Mouse (Mus musculus): ENCODE measurements around the gene S1pr1.

The S1pr1 gene

DNA sequence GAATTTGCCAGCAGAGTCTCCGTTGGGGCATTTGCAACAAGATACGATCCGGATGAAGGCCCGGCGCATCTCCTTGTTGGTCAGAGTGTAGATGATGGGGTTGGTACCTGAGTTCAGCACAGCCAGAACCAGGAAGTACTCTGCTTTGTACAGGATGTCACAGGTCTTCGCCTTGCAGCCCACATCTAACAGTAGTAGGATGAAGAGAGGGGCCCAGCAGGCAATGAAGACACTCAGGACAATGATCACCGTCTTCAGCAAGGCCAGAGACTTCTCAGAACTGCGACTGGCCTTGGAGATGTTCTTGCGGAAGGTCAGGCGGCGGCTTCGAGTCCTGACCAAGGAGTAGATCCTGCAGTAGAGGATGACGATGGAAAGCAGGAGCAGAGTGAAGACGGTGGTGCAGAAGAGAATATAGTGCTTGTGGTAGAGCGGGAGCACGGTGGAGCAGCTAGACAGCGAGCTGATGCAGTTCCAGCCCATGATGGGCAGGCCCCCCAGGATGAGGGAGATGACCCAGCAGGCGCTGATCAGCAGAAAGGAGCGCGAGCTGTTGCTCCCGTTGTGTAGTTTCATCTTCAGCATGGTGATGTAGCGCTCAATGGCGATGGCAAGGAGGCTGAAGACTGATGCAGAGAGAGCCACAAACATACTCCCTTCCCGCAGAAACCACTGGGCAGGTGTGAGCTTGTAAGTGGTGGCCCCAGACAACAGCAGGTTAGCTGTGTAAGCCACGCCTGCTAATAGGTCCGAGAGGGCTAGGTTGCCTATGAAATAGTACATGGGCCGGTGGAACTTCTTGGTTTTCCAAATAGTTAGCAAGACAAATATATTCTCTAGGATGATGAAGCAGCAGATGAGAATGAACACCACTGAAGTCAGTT lies 2.7 kb downstream of the S1pr1 start:
- DNase-seq (ENCODE audit: low spot score), result no peak

DNA sequence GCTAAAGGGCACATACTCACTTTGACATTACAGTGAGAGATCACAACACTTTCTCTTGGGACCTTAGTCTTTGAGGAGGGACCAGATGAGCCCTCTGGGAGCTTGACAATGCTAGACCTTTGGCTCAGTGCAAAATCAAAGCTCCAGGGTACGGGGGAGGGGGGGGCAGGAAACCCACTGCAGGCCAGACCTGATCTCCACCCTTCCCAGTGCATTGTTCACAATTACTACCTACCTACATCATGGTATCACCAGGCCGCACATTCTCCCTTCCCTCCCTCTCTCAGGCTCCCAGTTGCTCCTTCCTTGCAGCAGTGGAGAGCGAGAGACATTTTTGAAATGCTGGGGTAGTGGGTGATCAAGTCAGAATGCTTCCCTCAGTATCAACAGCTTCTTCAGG lies 3.5 kb downstream of the S1pr1 start:
- DNase-seq (ENCODE audit: low spot score), result no peak

GRCm38 (mm10) chr3:115710051-115710450 lies 4.8 kb downstream of the S1pr1 start:
- DNase-seq (ENCODE audit: low spot score), result no peak

DNA sequence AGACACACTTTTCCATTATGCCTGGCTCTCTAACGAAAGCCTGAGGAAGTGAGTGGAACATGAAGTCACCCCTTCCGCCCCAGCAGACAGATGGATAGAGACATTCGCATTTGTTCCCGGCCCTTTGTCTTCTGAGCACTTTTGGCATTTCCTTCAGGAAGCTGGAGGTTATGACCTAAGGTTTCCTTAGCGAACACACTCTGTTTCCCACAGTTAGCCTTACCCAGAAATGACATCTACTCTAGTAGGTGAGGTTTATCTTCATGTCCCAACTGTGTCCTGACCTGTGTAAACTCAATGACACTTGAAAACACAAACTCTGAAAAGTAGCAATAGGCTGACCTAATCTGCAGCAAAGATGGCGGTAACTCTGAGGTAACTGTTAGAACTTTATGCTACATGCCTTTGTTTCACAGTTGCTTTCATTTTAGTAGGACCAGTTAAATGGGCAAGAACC lies 5.7 kb downstream of the S1pr1 start:
- no peak for DNase-seq (ENCODE audit: low spot score)

DNA sequence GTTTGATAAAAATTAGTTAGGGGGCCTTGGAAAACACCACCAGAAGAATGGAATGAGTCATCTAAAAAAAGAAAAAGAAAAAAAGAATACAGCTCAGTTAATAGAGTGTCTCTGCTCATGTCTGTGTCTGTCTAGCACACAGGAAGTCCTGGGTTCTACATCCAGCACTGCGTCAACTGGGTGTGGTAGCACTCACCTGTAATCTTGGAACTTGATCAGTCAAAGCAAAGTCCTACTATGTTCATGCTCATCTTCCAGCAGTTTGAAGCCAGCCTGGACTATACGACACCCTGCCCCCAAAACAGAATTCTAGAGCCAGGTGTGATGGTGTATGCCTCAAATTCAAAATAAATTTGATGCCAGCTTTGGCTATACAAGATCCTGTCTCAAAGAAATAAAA lies 8.1 kb downstream of the S1pr1 start:
- DNase-seq (ENCODE audit: low spot score), result no peak

DNA sequence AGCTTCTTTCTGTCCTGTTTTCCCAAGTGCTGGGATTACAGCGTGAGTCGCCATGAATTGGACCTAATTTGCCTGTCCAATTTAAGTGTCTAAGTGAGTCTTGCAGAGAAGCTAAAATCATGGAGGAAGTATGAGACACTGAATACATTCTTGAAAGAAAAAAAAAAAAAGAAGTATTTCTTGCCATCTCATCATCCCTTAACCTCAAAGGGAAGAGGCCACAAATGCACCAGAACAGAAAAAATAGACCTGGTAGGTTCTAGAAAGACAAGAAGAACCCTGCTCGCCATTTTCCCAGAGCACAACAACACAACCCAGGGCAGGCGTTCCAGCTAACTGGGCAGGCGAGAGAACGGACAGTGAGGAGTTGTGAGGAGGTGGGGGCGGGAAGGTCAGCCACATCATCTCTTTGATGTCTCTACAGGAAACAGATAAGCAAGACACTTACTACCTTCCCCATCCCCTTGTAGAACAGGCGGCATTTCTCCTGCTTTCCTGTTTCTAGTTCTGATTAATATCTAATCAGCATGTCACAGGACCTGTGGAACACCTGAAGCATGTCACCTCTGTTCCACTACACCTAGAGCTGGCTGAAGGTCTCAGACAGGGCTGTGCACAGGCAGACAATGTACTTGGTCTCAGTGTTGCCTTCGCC lies 10.5 kb downstream of the S1pr1 start:
- DNase-seq (ENCODE audit: low spot score), result no peak

GRCm38 (mm10) chr3:115703720-115704119 lies 11.2 kb downstream of the S1pr1 start:
- no peak for DNase-seq (ENCODE audit: low spot score)

GRCm38 (mm10) chr3:115702089-115702488 lies 12.8 kb downstream of the S1pr1 start:
- DNase-seq (ENCODE audit: low spot score), result no peak

DNA sequence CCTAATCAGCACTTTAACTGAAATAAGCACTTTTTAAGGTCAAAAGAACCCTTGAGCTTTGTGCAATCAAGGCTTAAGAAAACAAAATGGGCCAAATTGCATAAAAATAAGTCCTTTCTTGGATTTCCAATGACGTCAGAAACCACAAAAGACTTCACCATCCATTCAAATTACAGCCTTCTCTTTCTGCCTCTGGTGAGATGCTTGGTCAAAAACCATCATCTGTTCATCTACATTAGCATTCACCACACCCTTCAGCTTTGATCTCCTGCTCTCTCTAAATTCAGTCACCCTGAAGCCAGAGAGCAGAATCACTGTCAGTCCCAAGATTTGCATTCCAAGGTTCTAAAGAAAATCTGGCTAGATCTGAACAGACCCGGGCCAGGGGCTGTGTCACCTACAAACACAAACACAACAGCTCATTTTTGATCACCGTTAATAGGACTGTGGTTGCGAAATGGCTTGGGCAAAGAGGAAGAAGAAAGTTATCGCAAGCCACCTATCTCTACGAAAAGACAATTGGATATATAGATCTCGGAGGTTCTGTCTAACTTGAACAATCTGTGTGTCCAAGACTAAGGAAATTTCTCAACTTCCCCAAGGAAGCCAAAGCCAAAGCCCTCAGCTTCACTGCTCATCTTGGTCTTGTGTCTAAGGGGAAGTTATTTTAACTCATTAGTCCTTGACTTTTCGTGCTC lies 19.5 kb downstream of the S1pr1 start:
- no peak for DNase-seq (ENCODE audit: low spot score)

- no peak for DNase-seq (ENCODE audit: low spot score)
Measured at GRCm38 (mm10) chr3:115694168-115694567, 20.7 kb downstream of the S1pr1 start.

DNA sequence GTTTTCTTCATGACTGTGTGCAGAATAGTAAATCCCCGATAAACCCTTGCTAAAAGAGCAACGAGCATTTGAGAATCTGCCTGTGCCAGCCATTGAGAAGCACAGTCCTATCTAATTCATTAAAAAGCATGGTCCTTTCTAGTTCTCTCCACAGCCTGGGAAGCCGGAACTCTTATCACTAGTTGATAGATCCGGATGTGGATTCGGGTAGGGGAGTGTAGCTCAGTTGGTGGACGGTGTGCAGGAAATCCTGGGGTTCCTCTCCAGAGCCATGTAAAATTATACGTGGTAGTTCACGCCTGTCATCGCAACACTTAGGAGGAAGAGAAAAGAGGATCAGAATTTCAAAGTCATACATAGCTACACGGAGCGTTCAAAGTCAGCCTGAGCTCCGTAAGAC lies 21.5 kb downstream of the S1pr1 start:
- no peak for DNase-seq (ENCODE audit: low spot score)

DNA sequence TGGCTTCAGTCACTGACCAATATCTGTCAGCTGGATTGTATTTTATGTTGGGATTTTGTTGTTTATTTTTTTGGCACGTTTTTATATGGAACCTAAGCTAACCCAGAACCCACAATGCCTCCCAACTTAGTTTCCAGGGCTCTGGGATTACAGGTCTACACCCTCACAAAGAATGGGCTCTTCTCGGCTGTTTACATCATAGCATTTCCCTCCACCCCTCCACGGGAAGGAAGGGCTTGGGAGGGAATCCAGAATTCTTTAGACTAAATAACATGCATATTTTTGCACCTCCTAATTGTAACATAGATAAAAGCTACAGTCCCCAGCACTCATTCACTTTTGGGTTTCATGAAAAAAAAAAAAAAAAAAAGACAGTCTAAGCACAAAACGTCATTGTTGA lies 22.0 kb downstream of the S1pr1 start:
- DNase-seq (ENCODE audit: low spot score), result no peak

GRCm38 (mm10) chr3:115692384-115692783 lies 22.5 kb downstream of the S1pr1 start:
- DNase-seq (ENCODE audit: low spot score), result no peak

DNA sequence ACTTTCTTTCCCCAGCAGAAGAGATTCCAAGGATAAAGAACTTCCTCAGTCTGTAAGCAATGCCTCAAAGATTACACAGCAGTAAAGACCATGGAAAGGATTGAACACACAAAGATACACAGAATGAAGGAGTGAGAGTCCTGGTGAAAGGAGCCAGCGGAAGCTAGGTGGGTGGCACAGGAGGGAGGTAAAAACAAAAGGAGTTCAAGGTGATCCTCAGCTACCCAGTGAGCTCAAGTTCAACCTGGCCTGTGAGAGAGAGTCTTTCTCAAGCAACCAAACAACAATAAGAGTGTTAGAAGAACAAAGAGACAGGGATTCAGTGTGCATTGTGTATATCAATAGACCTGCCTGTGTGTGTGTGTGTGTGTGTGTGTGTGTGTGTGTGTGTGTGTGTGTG lies 25.0 kb downstream of the S1pr1 start:
- DNase-seq (ENCODE audit: low spot score), result no peak

DNA sequence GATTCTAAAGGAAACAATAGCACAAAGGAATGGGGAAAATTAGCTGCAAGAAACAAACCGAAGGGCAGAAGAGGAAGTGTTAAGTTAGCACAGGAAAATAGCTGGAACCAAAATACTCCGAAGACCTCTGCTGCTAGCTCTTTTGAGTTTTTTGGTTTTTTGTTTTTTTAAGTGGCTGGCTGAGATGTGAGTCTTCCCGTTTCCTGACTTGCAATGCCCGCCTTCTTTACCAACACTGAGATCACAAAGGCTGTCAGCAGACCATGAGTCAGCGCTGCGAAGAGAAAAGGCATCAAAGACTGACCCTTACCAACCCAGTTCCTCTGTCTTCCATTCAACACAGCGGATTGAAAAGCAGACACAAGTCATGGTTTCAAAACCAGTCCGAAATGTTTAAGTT lies 25.5 kb downstream of the S1pr1 start:
- DNase-seq (ENCODE audit: low spot score), result peak; percentile 57

DNA sequence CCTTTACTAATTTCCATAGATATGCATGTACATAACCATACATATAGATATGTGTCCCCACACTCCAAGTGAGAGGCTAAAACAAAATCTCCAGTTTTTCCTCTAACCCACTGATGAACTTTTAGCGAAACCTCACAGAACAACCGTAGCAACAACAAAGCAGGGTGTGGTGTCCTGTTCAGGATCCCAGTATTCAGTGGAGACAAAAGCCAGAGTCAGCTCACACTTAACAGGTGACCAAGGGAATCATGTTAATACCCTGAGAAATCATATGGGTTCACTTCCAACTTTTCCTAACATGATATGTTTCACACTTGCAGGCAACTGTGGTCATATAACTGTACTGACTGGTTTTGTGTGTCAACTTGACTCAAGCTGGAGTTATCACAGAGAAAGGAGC lies 27.1 kb downstream of the S1pr1 start:
- no peak for DNase-seq (ENCODE audit: low spot score)

DNA sequence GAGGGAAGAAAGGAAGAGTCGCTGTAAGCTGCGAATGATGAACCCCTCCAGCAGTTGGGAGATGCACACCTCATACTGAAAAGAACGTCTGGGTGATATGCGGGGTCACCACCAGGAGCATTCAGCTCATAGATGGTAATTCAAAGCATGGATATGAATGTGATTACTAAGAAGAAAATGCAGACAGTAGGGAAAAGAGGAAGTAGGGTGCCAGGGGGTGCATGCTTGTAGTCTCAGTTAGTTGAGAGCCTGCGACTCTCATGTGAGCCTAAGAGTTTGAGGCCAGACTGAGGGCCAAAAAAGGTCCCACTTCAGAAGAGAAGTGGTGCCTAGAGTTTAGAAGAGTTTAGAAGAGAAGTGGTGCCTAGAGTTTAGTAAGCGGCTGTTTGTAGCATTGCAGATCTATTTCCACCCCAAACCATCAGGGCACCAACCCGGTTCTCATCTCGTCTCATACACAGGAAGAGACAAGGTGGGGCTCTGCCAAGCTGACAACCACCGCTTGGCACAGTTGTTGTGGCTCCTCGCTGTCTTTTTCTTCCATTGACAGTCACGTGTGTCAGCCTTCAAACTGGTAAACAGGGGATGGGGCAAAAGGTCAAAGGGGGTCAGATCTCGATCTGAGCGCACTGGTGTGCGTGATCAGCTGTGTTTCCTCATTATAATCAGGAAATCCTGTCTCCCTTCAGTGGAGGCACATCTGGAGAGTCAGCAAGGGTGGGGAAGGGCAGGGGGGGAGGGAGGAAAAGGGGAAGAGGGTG lies 32.4 kb downstream of the S1pr1 start:
- peak; percentile 36 for DNase-seq (ENCODE audit: low spot score)

GRCm38 (mm10) chr3:115681184-115681583 lies 33.7 kb downstream of the S1pr1 start:
- DNase-seq (ENCODE audit: low spot score), result no peak

GRCm38 (mm10) chr3:115679022-115679421 lies 35.9 kb downstream of the S1pr1 start:
- no peak for DNase-seq (ENCODE audit: low spot score)

- DNase-seq (ENCODE audit: low spot score), result no peak
Measured at GRCm38 (mm10) chr3:115675546-115676535, 39.0 kb downstream of the S1pr1 start.

GRCm38 (mm10) chr3:115674665-115675064 lies 40.2 kb downstream of the S1pr1 start:
- no peak for DNase-seq (ENCODE audit: low spot score)

Measured in yolk sac, embryonic 10.5 days (tissue).